ENCODE assay signal across 10 mouse cellular contexts in genomic region chr11:74841366-74841765, GRCm38 (mm10). TPM values are rescaled to one million over a fixed set of nuclear protein-coding genes. Genes with fewer than 3 reads are reported as not detected.
DNase-seq lines count a peak whose midpoint lies in the region; ATAC-seq and TF ChIP-seq lines count a peak whose summit lies in the region.
"Had no signal": no experiment of that assay in that cellular context is flagged by ENCODE, and none has a peak within 500 bp of the region (broad histone marks: within the 10 kb centered on the region; RNA-seq: fewer than 3 reads in every experiment).

No protein-coding gene starts in this region.

- WGBS in neural tube, embryonic 13.5 days = 76% methylated on average over 9 of the region's 9 CpGs
- WGBS in heart, postnatal 0 days = 52% methylated on average over 9 of the region's 9 CpGs
- WGBS in intestine, postnatal 0 days = 93% methylated on average over 9 of the region's 9 CpGs
- WGBS in forebrain, embryonic 16.5 days = 80% methylated on average over 9 of the region's 9 CpGs

- peaks cover 28% of the 10 kb centered on the region for H3K4me1 ChIP-seq in neural tube, embryonic 13.5 days (replicated peaks)
- peaks cover 31% of the 10 kb centered on the region for H3K4me1 ChIP-seq in heart, postnatal 0 days (ENCODE audit: control insufficient read depth, insufficient read depth)
- H3K4me1 ChIP-seq in intestine, postnatal 0 days (replicated peaks; ENCODE audit: control insufficient read depth, insufficient read depth, low read length) = peaks cover 6% of the 10 kb centered on the region; the same call in 1 of the 2 replicates
- H3K4me1 ChIP-seq in forebrain, embryonic 16.5 days (replicated peaks; ENCODE audit: control insufficient read depth, insufficient read depth, low read length) = peaks cover 18% of the 10 kb centered on the region

- TF ChIP-seq EP300 in heart, postnatal 0 days (IDR thresholded peaks at IDR 0.05; ENCODE audit: low read depth) = no peak

- no peak overlapping the region for H3K4me3 ChIP-seq in neural tube, embryonic 13.5 days
- no peak overlapping the region for H3K4me3 ChIP-seq in heart, postnatal 0 days (ENCODE audit: low read depth, low read length)
- no peak overlapping the region for H3K4me3 ChIP-seq in intestine, postnatal 0 days (ENCODE audit: low read depth, low read length)
- H3K4me3 ChIP-seq in forebrain, embryonic 16.5 days (replicated peaks; ENCODE audit: low read length) = no peak overlapping the region
- H3K4me3 ChIP-seq: liver, embryonic 15.5 days had no signal

- H3K36me3 ChIP-seq in neural tube, embryonic 13.5 days = peaks cover 47% of the 10 kb centered on the region
- peaks cover 18% of the 10 kb centered on the region for H3K36me3 ChIP-seq in heart, postnatal 0 days (replicated peaks; ENCODE audit: control insufficient read depth, insufficient read depth, low read length)
- peaks cover 27% of the 10 kb centered on the region for H3K36me3 ChIP-seq in intestine, postnatal 0 days (ENCODE audit: control insufficient read depth, insufficient read depth)
- H3K36me3 ChIP-seq in forebrain, embryonic 16.5 days (ENCODE audit: control insufficient read depth, insufficient read depth) = peaks cover 8% of the 10 kb centered on the region; the same call in 1 of the 2 replicates

- ATAC-seq in neural tube, embryonic 13.5 days (ENCODE audit: low read depth) = no peak
- ATAC-seq in heart, postnatal 0 days (ENCODE audit: insufficient read depth, low read depth) = no peak
- ATAC-seq in intestine, postnatal 0 days = no peak
- ATAC-seq in forebrain, embryonic 16.5 days = no peak
- ATAC-seq: activated CD4-positive, CD25-positive, alpha-beta regulatory T cell, adult 4 months had no signal

- no peaks in the 10 kb centered on the region for H3K27me3 ChIP-seq in neural tube, embryonic 13.5 days
- H3K27me3 ChIP-seq in heart, postnatal 0 days (ENCODE audit: control insufficient read depth, insufficient read depth, low read length) = no peaks in the 10 kb centered on the region
- H3K27me3 ChIP-seq in intestine, postnatal 0 days (replicated peaks; ENCODE audit: control insufficient read depth, insufficient read depth, low read length) = no peaks in the 10 kb centered on the region
- no peaks in the 10 kb centered on the region for H3K27me3 ChIP-seq in forebrain, embryonic 16.5 days (replicated peaks; ENCODE audit: control insufficient read depth, insufficient read depth, low read length)
- H3K27me3 ChIP-seq: liver, embryonic 15.5 days had no signal

- DNase-seq in heart, adult 11 months = peak; percentile 93
- DNase-seq in heart, adult 18-20 months = no peak
- no peak for DNase-seq in neural tube, embryonic 10.5 days (ENCODE audit: extremely low spot score, low spot score)
- peak; percentile 63 for DNase-seq in heart, postnatal 0 days (ENCODE audit: low spot score)
- DNase-seq in kidney, postnatal 4 days = peak; percentile 53 to 72

- H3K4me2 ChIP-seq in neural tube, embryonic 13.5 days = no peak overlapping the region
- H3K4me2 ChIP-seq in heart, postnatal 0 days (ENCODE audit: low read depth, low read length) = no peak overlapping the region
- no peak overlapping the region for H3K4me2 ChIP-seq in intestine, postnatal 0 days (replicated peaks; ENCODE audit: low read depth)
- H3K4me2 ChIP-seq in forebrain, embryonic 16.5 days (ENCODE audit: low read length) = no peak overlapping the region
- H3K4me2 ChIP-seq: liver, embryonic 15.5 days had no signal

- H3K9me3 ChIP-seq in neural tube, embryonic 13.5 days = no peaks in the 10 kb centered on the region
- peaks cover 3% of the 10 kb centered on the region; the same call in 1 of the 2 replicates for H3K9me3 ChIP-seq in heart, postnatal 0 days (replicated peaks; ENCODE audit: control insufficient read depth, low read length)
- no peaks in the 10 kb centered on the region for H3K9me3 ChIP-seq in intestine, postnatal 0 days (ENCODE audit: control insufficient read depth)
- H3K9me3 ChIP-seq in forebrain, embryonic 16.5 days (ENCODE audit: control insufficient read depth, low read length) = no peaks in the 10 kb centered on the region; the same call in 1 of the 2 replicates
- H3K9me3 ChIP-seq: liver, embryonic 15.5 days had no signal

- peak overlapping the region; percentile 46; the same call in 1 of the 2 replicates for H3K27ac ChIP-seq in neural tube, embryonic 13.5 days (replicated peaks)
- peak overlapping the region; percentile 63 for H3K27ac ChIP-seq in heart, postnatal 0 days (ENCODE audit: low read depth)
- no peak overlapping the region for H3K27ac ChIP-seq in intestine, postnatal 0 days (ENCODE audit: low read depth, low read length)
- no peak overlapping the region for H3K27ac ChIP-seq in forebrain, embryonic 16.5 days (ENCODE audit: low read length)
- H3K27ac ChIP-seq: liver, embryonic 15.5 days had no signal

- no peak overlapping the region for H3K9ac ChIP-seq in neural tube, embryonic 13.5 days
- H3K9ac ChIP-seq in heart, postnatal 0 days (replicated peaks; ENCODE audit: low read depth, low read length) = peak overlapping the region; percentile 10; the same call in 1 of the 2 replicates
- H3K9ac ChIP-seq in intestine, postnatal 0 days (ENCODE audit: low read depth, low read length) = no peak overlapping the region
- H3K9ac ChIP-seq in forebrain, embryonic 16.5 days (replicated peaks; ENCODE audit: low read depth, low read length) = no peak overlapping the region
- H3K9ac ChIP-seq: liver, embryonic 15.5 days had no signal

- no peak for TF ChIP-seq CTCF in heart, postnatal 0 days (IDR thresholded peaks at IDR 0.05; ENCODE audit: low read depth)
- TF ChIP-seq CTCF in intestine, postnatal 0 days (IDR thresholded peaks at IDR 0.05; ENCODE audit: low read depth) = no peak

RNA-seq across cellular contexts. Expression of gene Mnt, which starts 10.6 kb away (rescaled TPM):
- 1 to 10 TPM; 5.8 to 6.3 TPM for total RNA-seq in heart, adult 18-20 months (2021)
- polyA plus RNA-seq in neural tube, embryonic 13.5 days (2015; fragmentation: Nextera tagmentation; extraction: Ambion mirVana) = 8.4 and 8.9 TPM in 2 replicates
- total RNA-seq in heart, postnatal 0 days (2014; rRNA removed; ENCODE audit: low replicate concordance) = 9.0 TPM in 2 replicates
- polyA plus RNA-seq in heart, postnatal 0 days (2015; fragmentation: Nextera tagmentation; extraction: Ambion mirVana) = 1.8 and 2.3 TPM in 2 replicates
- 5.3 and 5.8 TPM in 2 replicates for polyA plus RNA-seq in intestine, postnatal 0 days (2015; fragmentation: Nextera tagmentation; extraction: Ambion mirVana)
- polyA plus RNA-seq in forebrain, embryonic 16.5 days (2015; fragmentation: Nextera tagmentation; extraction: Ambion mirVana) = 8.6 and 9.2 TPM in 2 replicates

RNA-seq across cellular contexts. Expression of gene Sgsm2, which starts 55.5 kb away (rescaled TPM):
- 1 to 10 TPM; 5.3 to 5.7 TPM for total RNA-seq in heart, adult 18-20 months (2021)
- polyA plus RNA-seq in neural tube, embryonic 13.5 days (2015; fragmentation: Nextera tagmentation; extraction: Ambion mirVana) = 17.1 and 19.7 TPM in 2 replicates
- total RNA-seq in heart, postnatal 0 days (2014; rRNA removed; ENCODE audit: low replicate concordance) = 9.2 and 11.7 TPM in 2 replicates
- polyA plus RNA-seq in heart, postnatal 0 days (2015; fragmentation: Nextera tagmentation; extraction: Ambion mirVana) = 2.3 and 2.5 TPM in 2 replicates
- polyA plus RNA-seq in intestine, postnatal 0 days (2015; fragmentation: Nextera tagmentation; extraction: Ambion mirVana) = 2.3 and 2.4 TPM in 2 replicates
- 13.1 and 18.2 TPM in 2 replicates for polyA plus RNA-seq in forebrain, embryonic 16.5 days (2015; fragmentation: Nextera tagmentation; extraction: Ambion mirVana)

RNA-seq across cellular contexts. Expression of gene Tsr1, which starts 56.5 kb away (rescaled TPM):
- 10 to 100 TPM; 18.4 to 20.4 TPM for total RNA-seq in heart, adult 18-20 months (2021)
- 30.2 and 31.9 TPM in 2 replicates for polyA plus RNA-seq in neural tube, embryonic 13.5 days (2015; fragmentation: Nextera tagmentation; extraction: Ambion mirVana)
- total RNA-seq in heart, postnatal 0 days (2014; rRNA removed; ENCODE audit: low replicate concordance) = 17.5 and 20.9 TPM in 2 replicates
- 11.2 and 13.3 TPM in 2 replicates for polyA plus RNA-seq in heart, postnatal 0 days (2015; fragmentation: Nextera tagmentation; extraction: Ambion mirVana)
- polyA plus RNA-seq in intestine, postnatal 0 days (2015; fragmentation: Nextera tagmentation; extraction: Ambion mirVana) = 16.8 and 17.5 TPM in 2 replicates
- 38.0 and 41.5 TPM in 2 replicates for polyA plus RNA-seq in forebrain, embryonic 16.5 days (2015; fragmentation: Nextera tagmentation; extraction: Ambion mirVana)

Comparison
In these comparisons a context has a peak if more than half of its experiments do, and no peak if none do; other contexts are left out.
1. DNase-seq: peak in heart, adult 11 months (single experiment), heart, postnatal 0 days (single experiment) and kidney, postnatal 4 days (2 of 2); none in heart, adult 18-20 months (0 of 2) and neural tube, embryonic 10.5 days (single experiment).
2. H3K27ac ChIP-seq: peak in neural tube, embryonic 13.5 days (single experiment) and heart, postnatal 0 days (single experiment); none in intestine, postnatal 0 days (single experiment) and forebrain, embryonic 16.5 days (single experiment).